Mouse (Mus musculus) E14TG2a.4 (cell line): ENCODE measurements around the gene Zfp593.

Source experiments
- CTCF ChIP-seq: conservative IDR thresholded peaks from 2 replicates; pipeline ENCODE4 v1.5.1; 2014; ENCODE audit warnings: low read length
- POU5F1 ChIP-seq: IDR thresholded peaks from 2 replicates; pipeline ENCODE4 v1.6.1; 2014; ENCODE audit warnings: low read length, borderline replicate concordance

GRCm38 (mm10) chr4:134222793-134223600 lies 22.4 kb downstream of the Zfp593 start:
- TF ChIP-seq CTCF (no peak), POU5F1 (no peak)
